Mouse (Mus musculus) ES-Bruce4 (cell line): ENCODE data around the gene D8Ertd738e.

ENCODE experiments used
- EP300 ChIP-seq: IDR thresholded peaks from 2 replicates; pipeline ENCODE4 v1.6.1; 2011; ENCODE audit warnings: low read depth, low read length; ENCODE audit not compliant: insufficient read depth
- POLR2A ChIP-seq: IDR thresholded peaks from one replicate; pipeline ENCODE4 v1.8.1; 2011; ENCODE audit warnings: low read length; ENCODE audit not compliant: insufficient read depth

GRCm38 (mm10) chr8:84233055-84233454 lies 16.5 kb downstream of the D8Ertd738e start:
- TF ChIP-seq POLR2A (no peak), EP300 (no peak)
